Mouse (Mus musculus): ENCODE results near the gene Nnat. TPM values are rescaled to one million over a fixed set of nuclear protein-coding genes. Genes with fewer than 3 reads are reported as not detected.
A peak's percentile ranks its signal among the peaks of the same experiment; 100 is the strongest.

Gene Nnat
- polyA plus RNA-seq, 1 experiment from 2014 or later, result 10,900 TPM

GRCm38 (mm10) chr2:157558051-157558450 lies 1.8 kb upstream of the Nnat start:
- no peak overlapping the region for H3K4me3 ChIP-seq
- H3K4me2 ChIP-seq, result no peak overlapping the region; the same call in 1 of the 2 replicates
- no peak overlapping the region for H3K9ac ChIP-seq
- H3K27me3 ChIP-seq (replicated peaks), result no peaks in the 10 kb centered on the region
- peaks cover 23% of the 10 kb centered on the region; the same call in 1 of the 2 replicates for H3K9me3 ChIP-seq
- H3K4me1 ChIP-seq, result peaks cover 29% of the 10 kb centered on the region
- no peak for ATAC-seq (replicated peaks)
- peak overlapping the region; percentile 95 for H3K27ac ChIP-seq
- H3K36me3 ChIP-seq (replicated peaks), result peaks cover 30% of the 10 kb centered on the region
- WGBS, result 63% methylated on average over 9 of the region's 9 CpGs

- Histone ChIP-seq H3K4me3 (no peak overlapping the region), H3K9me3 (peaks cover 23% of the 10 kb centered on the region; the same call in 1 of the 2 replicates), H3K4me2 (peak overlapping the region; percentile 83; the same call in 1 of the 2 replicates), H3K4me1 (peaks cover 33% of the 10 kb centered on the region), H3K36me3 (replicated peaks) (peaks cover 30% of the 10 kb centered on the region), H3K27ac (peak overlapping the region; percentile 95), H3K27me3 (replicated peaks) (no peaks in the 10 kb centered on the region), H3K9ac (no peak overlapping the region)
- WGBS, result 40% methylated on average over 6 of the region's 6 CpGs
- no peak for ATAC-seq (replicated peaks)
Observed at GRCm38 (mm10) chr2:157558520-157558919, 1.4 kb upstream of the Nnat start.

- Histone ChIP-seq H3K27me3 (replicated peaks) (no peaks in the 10 kb centered on the region), H3K9me3 (peaks cover 23% of the 10 kb centered on the region; the same call in 1 of the 2 replicates), H3K9ac (0 out of 2 replicates have a peak overlapping the region, but pooled peaks have one; percentile 29), H3K27ac (peak overlapping the region; percentile 95), H3K4me3 (peak overlapping the region; percentile 56), H3K4me2 (peak overlapping the region; percentile 83), H3K36me3 (replicated peaks) (peaks cover 30% of the 10 kb centered on the region), H3K4me1 (peaks cover 33% of the 10 kb centered on the region)
- peak; percentile 47 for ATAC-seq (replicated peaks)
- WGBS, result 46% methylated on average over 19 of the region's 19 CpGs
Observed at GRCm38 (mm10) chr2:157559440-157559839, 438 bp upstream of the Nnat start.

- no peak; the same call in none of the 2 replicates for ATAC-seq (replicated peaks)
- Histone ChIP-seq H3K27ac (peak overlapping the region; percentile 95), H3K4me3 (peak overlapping the region; percentile 56), H3K4me1 (peaks cover 41% of the 10 kb centered on the region), H3K9ac (peak overlapping the region; percentile 72), H3K9me3 (peaks cover 23% of the 10 kb centered on the region; the same call in 1 of the 2 replicates), H3K4me2 (peak overlapping the region; percentile 83; the same call in 1 of the 2 replicates), H3K27me3 (replicated peaks) (no peaks in the 10 kb centered on the region), H3K36me3 (replicated peaks) (peaks cover 30% of the 10 kb centered on the region)
- 54% methylated on average over 33 of the region's 33 CpGs for WGBS
Observed at GRCm38 (mm10) chr2:157560302-157560701, 424 bp downstream of the Nnat start.

GRCm38 (mm10) chr2:157561165-157561836 lies 1.4 kb downstream of the Nnat start:
- WGBS, result 47% methylated on average over 27 of the region's 27 CpGs
- Histone ChIP-seq H3K4me1 (peaks cover 43% of the 10 kb centered on the region), H3K9me3 (peaks cover 23% of the 10 kb centered on the region; the same call in 1 of the 2 replicates), H3K27ac (peak overlapping the region; percentile 95), H3K9ac (peak overlapping the region; percentile 72), H3K36me3 (replicated peaks) (peaks cover 27% of the 10 kb centered on the region), H3K27me3 (replicated peaks) (no peaks in the 10 kb centered on the region), H3K4me2 (peak overlapping the region; percentile 83), H3K4me3 (peak overlapping the region; percentile 56)
- peak; percentile 11 for ATAC-seq (replicated peaks)

GRCm38 (mm10) chr2:157563031-157563430 lies 3.2 kb downstream of the Nnat start:
- peaks cover 14% of the 10 kb centered on the region for H3K36me3 ChIP-seq (replicated peaks)
- WGBS, result 49% methylated on average over 2 of the region's 2 CpGs
- H3K9ac ChIP-seq, result peak overlapping the region; percentile 72; the same call in 1 of the 2 replicates
- H3K27ac ChIP-seq, result peak overlapping the region; percentile 95
- H3K9me3 ChIP-seq, result peaks cover 23% of the 10 kb centered on the region; the same call in 1 of the 2 replicates
- peak overlapping the region; percentile 83 for H3K4me2 ChIP-seq
- peak overlapping the region; percentile 56; the same call in 1 of the 2 replicates for H3K4me3 ChIP-seq
- ATAC-seq (replicated peaks), result no peak
- H3K4me1 ChIP-seq, result peaks cover 52% of the 10 kb centered on the region
- H3K27me3 ChIP-seq (replicated peaks), result no peaks in the 10 kb centered on the region

- Histone ChIP-seq H3K27ac (peak overlapping the region; percentile 95), H3K9me3 (peaks cover 11% of the 10 kb centered on the region; the same call in 1 of the 2 replicates), H3K9ac (peak overlapping the region; percentile 100), H3K4me2 (peak overlapping the region; percentile 83), H3K4me1 (peaks cover 45% of the 10 kb centered on the region), H3K36me3 (replicated peaks) (peaks cover 13% of the 10 kb centered on the region), H3K4me3 (peak overlapping the region; percentile 100), H3K27me3 (replicated peaks) (no peaks in the 10 kb centered on the region)
- 75% methylated on average over 4 of the region's 4 CpGs for WGBS
- no peak for ATAC-seq (replicated peaks)
Observed at GRCm38 (mm10) chr2:157564723-157565122, 4.8 kb downstream of the Nnat start.

- no peak for ATAC-seq (replicated peaks)
- Histone ChIP-seq H3K9me3 (peaks cover 4% of the 10 kb centered on the region; the same call in 1 of the 2 replicates), H3K4me2 (peak overlapping the region; percentile 83), H3K9ac (peak overlapping the region; percentile 100), H3K36me3 (replicated peaks) (peaks cover 13% of the 10 kb centered on the region), H3K27ac (peak overlapping the region; percentile 95), H3K27me3 (replicated peaks) (no peaks in the 10 kb centered on the region), H3K4me3 (peak overlapping the region; percentile 100), H3K4me1 (peaks cover 45% of the 10 kb centered on the region)
- whole genome bisulfite sequencing, result 7% methylated on average over 13 of the region's 13 CpGs
Observed at GRCm38 (mm10) chr2:157565446-157565845, 5.6 kb downstream of the Nnat start.

- H3K27me3 ChIP-seq (replicated peaks), result no peaks in the 10 kb centered on the region
- H3K9ac ChIP-seq, result peak overlapping the region; percentile 100
- peak overlapping the region; percentile 83 for H3K4me2 ChIP-seq
- peak; percentile 39 for ATAC-seq (replicated peaks)
- H3K36me3 ChIP-seq (replicated peaks), result peaks cover 13% of the 10 kb centered on the region
- peak overlapping the region; percentile 95 for H3K27ac ChIP-seq
- H3K4me1 ChIP-seq, result peaks cover 45% of the 10 kb centered on the region
- WGBS, result under 1% methylated on average over 35 of the region's 35 CpGs
- H3K4me3 ChIP-seq, result peak overlapping the region; percentile 100
- peaks cover 3% of the 10 kb centered on the region; the same call in 1 of the 2 replicates for H3K9me3 ChIP-seq
Observed at GRCm38 (mm10) chr2:157565898-157566259, 6.0 kb downstream of the Nnat start.

GRCm38 (mm10) chr2:157566260-157566952 lies 6.5 kb downstream of the Nnat start:
- Histone ChIP-seq H3K4me3 (peak overlapping the region; percentile 100), H3K9ac (peak overlapping the region; percentile 100), H3K4me2 (peak overlapping the region; percentile 83), H3K27me3 (replicated peaks) (no peaks in the 10 kb centered on the region), H3K27ac (peak overlapping the region; percentile 95), H3K4me1 (peaks cover 49% of the 10 kb centered on the region), H3K36me3 (replicated peaks) (peaks cover 8% of the 10 kb centered on the region), H3K9me3 (peaks cover under 1% of the 10 kb centered on the region; the same call in 1 of the 2 replicates)
- peak; percentile 84 for ATAC-seq (replicated peaks)
- WGBS, result under 1% methylated on average over 36 of the region's 36 CpGs

GRCm38 (mm10) chr2:157567235-157567961 lies 7.5 kb downstream of the Nnat start:
- 83% methylated on average over 11 of the region's 11 CpGs for WGBS
- Histone ChIP-seq H3K9ac (peak overlapping the region; percentile 100; the same call in 1 of the 2 replicates), H3K4me3 (peak overlapping the region; percentile 100; the same call in 1 of the 2 replicates), H3K27me3 (replicated peaks) (no peaks in the 10 kb centered on the region), H3K4me2 (peak overlapping the region; percentile 83), H3K36me3 (replicated peaks) (no peaks in the 10 kb centered on the region; the same call in 1 of the 2 replicates), H3K27ac (peak overlapping the region; percentile 95), H3K4me1 (peaks cover 47% of the 10 kb centered on the region), H3K9me3 (no peaks in the 10 kb centered on the region; the same call in 1 of the 2 replicates)
- no peak for ATAC-seq (replicated peaks)

All from midbrain, embryonic 15.5 days (tissue).